Mouse (Mus musculus): ENCODE results near the gene Dnhd1. TPM values are rescaled to one million over a fixed set of nuclear protein-coding genes. Genes with fewer than 3 reads are reported as not detected.

Dnhd1 gene
- polyA plus RNA-seq, 2 experiments = 1.4 to 10.9 TPM

GRCm38 (mm10) chr7:105621646-105622292, 28.9 kb upstream of the Dnhd1 start:
- peaks cover 73% of the 10 kb centered on the region for H3K36me3 ChIP-seq (ENCODE audit: control insufficient read depth, insufficient read depth, low read length)
- no peaks in the 10 kb centered on the region for H3K4me1 ChIP-seq (ENCODE audit: control insufficient read depth, insufficient read depth, low read length)
- H3K27ac ChIP-seq (replicated peaks; ENCODE audit: low read depth, low read length) = no peak overlapping the region
- no peak for ATAC-seq (ENCODE audit: low FRiP score, low read depth)
- H3K4me3 ChIP-seq (replicated peaks; ENCODE audit: low read length) = no peak overlapping the region
- WGBS = 76% methylated on average over 8 of the region's 8 CpGs
- no peaks in the 10 kb centered on the region for H3K9me3 ChIP-seq (ENCODE audit: control insufficient read depth, low read length)
- no peak overlapping the region for H3K9ac ChIP-seq (ENCODE audit: low read depth, low read length, severe bottlenecking)
- TF ChIP-seq POLR2A (IDR thresholded peaks at IDR 0.05; ENCODE audit: borderline replicate concordance, extremely low read depth, insufficient read depth, insufficient read length) = no peak
- H3K4me2 ChIP-seq (replicated peaks; ENCODE audit: low read depth, low read length, severe bottlenecking) = no peak overlapping the region
- no peak for DNase-seq (ENCODE audit: low spot score)
- H3K27me3 ChIP-seq (ENCODE audit: control insufficient read depth, insufficient read depth, low read length) = no peaks in the 10 kb centered on the region

GRCm38 (mm10) chr7:105625397-105625796, 25.2 kb upstream of the Dnhd1 start:
- H3K27ac ChIP-seq (replicated peaks; ENCODE audit: low read depth, low read length) = no peak overlapping the region
- no peaks in the 10 kb centered on the region for H3K4me1 ChIP-seq (ENCODE audit: control insufficient read depth, insufficient read depth, low read length)
- WGBS = 67% methylated on average over 6 of the region's 6 CpGs
- H3K27me3 ChIP-seq (ENCODE audit: control insufficient read depth, insufficient read depth, low read length) = no peaks in the 10 kb centered on the region
- no peak overlapping the region for H3K4me3 ChIP-seq (replicated peaks; ENCODE audit: low read length)
- H3K9ac ChIP-seq (ENCODE audit: low read depth, low read length, severe bottlenecking) = no peak overlapping the region
- no peaks in the 10 kb centered on the region for H3K9me3 ChIP-seq (ENCODE audit: control insufficient read depth, low read length)
- no peak for DNase-seq (ENCODE audit: low spot score)
- peaks cover 37% of the 10 kb centered on the region for H3K36me3 ChIP-seq (ENCODE audit: control insufficient read depth, insufficient read depth, low read length)
- no peak for TF ChIP-seq POLR2A (IDR thresholded peaks at IDR 0.05; ENCODE audit: borderline replicate concordance, extremely low read depth, insufficient read depth, insufficient read length)
- no peak for ATAC-seq (ENCODE audit: low FRiP score, low read depth)
- no peak overlapping the region for H3K4me2 ChIP-seq (replicated peaks; ENCODE audit: low read depth, low read length, severe bottlenecking)

GRCm38 (mm10) chr7:105628633-105629032, 22.0 kb upstream of the Dnhd1 start:
- H3K9me3 ChIP-seq (ENCODE audit: control insufficient read depth, low read length) = no peaks in the 10 kb centered on the region
- H3K9ac ChIP-seq (ENCODE audit: low read depth, low read length, severe bottlenecking) = no peak overlapping the region
- TF ChIP-seq POLR2A (IDR thresholded peaks at IDR 0.05; ENCODE audit: borderline replicate concordance, extremely low read depth, insufficient read depth, insufficient read length) = no peak
- H3K27me3 ChIP-seq (ENCODE audit: control insufficient read depth, insufficient read depth, low read length) = no peaks in the 10 kb centered on the region
- DNase-seq (ENCODE audit: low spot score) (peak; percentile 32), ATAC-seq (ENCODE audit: low FRiP score, low read depth) (no peak)
- H3K4me1 ChIP-seq (ENCODE audit: control insufficient read depth, insufficient read depth, low read length) = 0 out of 2 replicates have a peak, but pooled peaks cover 8% of the 10 kb centered on the region
- H3K4me3 ChIP-seq (replicated peaks; ENCODE audit: low read length) = no peak overlapping the region
- WGBS = 40% methylated on average over 3 of the region's 3 CpGs
- no peak overlapping the region for H3K27ac ChIP-seq (replicated peaks; ENCODE audit: low read depth, low read length)
- H3K36me3 ChIP-seq (ENCODE audit: control insufficient read depth, insufficient read depth, low read length) = peaks cover 17% of the 10 kb centered on the region
- H3K4me2 ChIP-seq (replicated peaks; ENCODE audit: low read depth, low read length, severe bottlenecking) = no peak overlapping the region

- no peak for TF ChIP-seq POLR2A (IDR thresholded peaks at IDR 0.05; ENCODE audit: borderline replicate concordance, extremely low read depth, insufficient read depth, insufficient read length)
- Histone ChIP-seq H3K4me3 (replicated peaks; ENCODE audit: low read length) (peak overlapping the region; percentile 81), H3K9ac (ENCODE audit: low read depth, low read length, severe bottlenecking) (peak overlapping the region; percentile 82), H3K4me2 (replicated peaks; ENCODE audit: low read depth, low read length, severe bottlenecking) (peak overlapping the region; percentile 67), H3K27me3 (ENCODE audit: control insufficient read depth, insufficient read depth, low read length) (no peaks in the 10 kb centered on the region), H3K9me3 (ENCODE audit: control insufficient read depth, low read length) (no peaks in the 10 kb centered on the region), H3K27ac (replicated peaks; ENCODE audit: low read depth, low read length) (no peak overlapping the region), H3K4me1 (ENCODE audit: control insufficient read depth, insufficient read depth, low read length) (peaks cover 15% of the 10 kb centered on the region), H3K36me3 (ENCODE audit: control insufficient read depth, insufficient read depth, low read length) (peaks cover 15% of the 10 kb centered on the region)
- 24% methylated on average over 4 of the region's 4 CpGs for WGBS
- ATAC-seq (ENCODE audit: low FRiP score, low read depth) (no peak), DNase-seq (ENCODE audit: low spot score) (peak; percentile 4)
Measured at GRCm38 (mm10) chr7:105632551-105632972, 18.1 kb upstream of the Dnhd1 start.

- under 1% methylated on average over 31 of the region's 71 CpGs for WGBS
- H3K9me3 ChIP-seq (ENCODE audit: control insufficient read depth, low read length) = no peaks in the 10 kb centered on the region
- peak; percentile 91 for DNase-seq (ENCODE audit: low spot score)
- no peak for TF ChIP-seq POLR2A (IDR thresholded peaks at IDR 0.05; ENCODE audit: borderline replicate concordance, extremely low read depth, insufficient read depth, insufficient read length)
- peak within 1 kb of the TSS; percentile 67 for H3K4me2 ChIP-seq (replicated peaks; ENCODE audit: low read depth, low read length, severe bottlenecking)
- H3K4me1 ChIP-seq (ENCODE audit: control insufficient read depth, insufficient read depth, low read length) = peaks cover 15% of the 10 kb centered on the region
- ATAC-seq (ENCODE audit: low FRiP score, low read depth) = peak; percentile 96
- peaks cover 22% of the 10 kb centered on the region for H3K36me3 ChIP-seq (ENCODE audit: control insufficient read depth, insufficient read depth, low read length)
- H3K9ac ChIP-seq (ENCODE audit: low read depth, low read length, severe bottlenecking) = peak within 1 kb of the TSS; percentile 82
- peak within 1 kb of the TSS; percentile 81 for H3K4me3 ChIP-seq (replicated peaks; ENCODE audit: low read length)
- peak within 1 kb of the TSS; percentile 35 for H3K27ac ChIP-seq (replicated peaks; ENCODE audit: low read depth, low read length)
- H3K27me3 ChIP-seq (ENCODE audit: control insufficient read depth, insufficient read depth, low read length) = no peaks in the 10 kb centered on the region
Measured at GRCm38 (mm10) chr7:105633127-105633800, 17.4 kb upstream of the Dnhd1 start, which contains the start of gene Trim3. Gene Trim3, minus strand, starts transcription at chr7:105633571.

Data from limb, embryonic 14.5 days (tissue).